Mouse (Mus musculus) myocyte (in vitro differentiated cells): ENCODE results near the gene Adgrg2. TPM values are rescaled to one million over a fixed set of nuclear protein-coding genes. Genes with fewer than 3 reads are reported as not detected.

Source experiments
- H3K27me3 ChIP-seq: one replicate; pipeline ENCODE4 v1.6.1; 2011; ENCODE audit not compliant: control insufficient read depth, insufficient read depth, insufficient read length
- H3K36me3 ChIP-seq: one replicate; pipeline ENCODE4 v1.6.1; 2011; ENCODE audit not compliant: control insufficient read depth, insufficient read depth
- H3K4me2 ChIP-seq: one replicate; pipeline ENCODE4 v1.6.1; 2011; ENCODE audit warnings: low read depth, control low read depth
- H3K4me3 ChIP-seq: one replicate; pipeline ENCODE4 v1.5.1; 2011; ENCODE audit warnings: mild to moderate bottlenecking, control low read depth, moderate library complexity
- H3K79me2 ChIP-seq: one replicate; pipeline ENCODE4 v1.6.1; 2011; ENCODE audit not compliant: control insufficient read depth, insufficient read depth
- H3ac ChIP-seq: one replicate; pipeline ENCODE4 v1.6.1; 2011; ENCODE audit not compliant: control insufficient read depth, insufficient read length
- CEBPB ChIP-seq: IDR thresholded peaks from 2 replicates; pipeline ENCODE4 v1.6.1; 2011; ENCODE audit warnings: mild to moderate bottlenecking, moderate library complexity; ENCODE audit not compliant: poor library complexity, insufficient read depth, severe bottlenecking
- E2F4 ChIP-seq: IDR thresholded peaks from one replicate; pipeline ENCODE4 v1.6.1; 2011; ENCODE audit warnings: mild to moderate bottlenecking, control low read depth, moderate library complexity; ENCODE audit not compliant: insufficient read depth
- MAX ChIP-seq: IDR thresholded peaks from one replicate; pipeline ENCODE4 v1.6.1; 2011; ENCODE audit warnings: low read depth, mild to moderate bottlenecking, control low read depth
- MYOD1 ChIP-seq, 3 experiments: IDR thresholded peaks; one replicate each; pipeline ENCODE4 v1.6.1; 2011; ENCODE audit warnings: control low read depth in 2 of 3, low read depth in 2 of 3, mild to moderate bottlenecking in 2 of 3, moderate library complexity in 1 of 3; ENCODE audit not compliant: insufficient read length in 2 of 3, control insufficient read depth in 1 of 3
- MYOG ChIP-seq, 3 experiments: IDR thresholded peaks; one replicate each; pipeline ENCODE4 v1.6.1; 2011; ENCODE audit warnings: control low read depth in 2 of 3, low read depth in 2 of 3, mild to moderate bottlenecking in 2 of 3; ENCODE audit not compliant: insufficient read length in 2 of 3, control insufficient read depth in 1 of 3, insufficient read depth in 1 of 3
- POLR2A ChIP-seq: IDR thresholded peaks from one replicate; pipeline ENCODE4 v1.6.1; 2011; ENCODE audit warnings: low read depth, mild to moderate bottlenecking, control low read depth, moderate library complexity; ENCODE audit not compliant: insufficient read length
- POLR2AphosphoS2 ChIP-seq: IDR thresholded peaks from one replicate; pipeline ENCODE4 v1.6.1; 2011; ENCODE audit warnings: low read depth, control low read depth; ENCODE audit not compliant: insufficient read length
- REST ChIP-seq: IDR thresholded peaks from one replicate; pipeline ENCODE4 v1.6.1; 2011; ENCODE audit warnings: mild to moderate bottlenecking, control low read depth, moderate library complexity; ENCODE audit not compliant: insufficient read depth, insufficient read length
- SRF ChIP-seq: IDR thresholded peaks from one replicate; pipeline ENCODE4 v1.6.1; 2011; ENCODE audit warnings: low read depth; ENCODE audit not compliant: control insufficient read depth, insufficient read length
- TCF12 ChIP-seq: IDR thresholded peaks from one replicate; pipeline ENCODE4 v1.6.1; 2011; ENCODE audit warnings: mild to moderate bottlenecking, control low read depth; ENCODE audit not compliant: poor library complexity, insufficient read depth, severe bottlenecking
- TCF3 ChIP-seq: IDR thresholded peaks from one replicate; pipeline ENCODE4 v1.6.1; 2011; ENCODE audit warnings: low read depth, control low read depth; ENCODE audit not compliant: insufficient read length
- USF1 ChIP-seq: IDR thresholded peaks from one replicate; pipeline ENCODE4 v1.6.1; 2011; ENCODE audit warnings: low read depth, mild to moderate bottlenecking, control low read depth, moderate library complexity
- polyA plus RNA-seq: library from polyadenylated mRNA; unstranded; fragments of >200 nt; fragmentation: generic; extraction: Trizol; gene quantifications from one replicate; pipeline ENCODE4 v1.2.1, GENCODE M21; 2012; ENCODE audit warnings: missing spikeins

Adgrg2 gene
- polyA plus RNA-seq, 1 experiment = 1.7 TPM

GRCm38 (mm10) chrX:160471257-160471786 is 80.8 kb downstream of the Adgrg2 start:
- no peak overlapping the region for H3K4me2 ChIP-seq
- TF ChIP-seq POLR2AphosphoS2 (no peak), MYOD1 (IDR thresholded peaks at IDR 0.05; ENCODE audit: control insufficient read depth in 1 of 3, insufficient read length in 2 of 3, low read depth in 2 of 3) (no peak), E2F4 (no peak), USF1 (no peak), TCF12 (no peak), SRF (no peak), CEBPB (no peak), MYOG (IDR thresholded peaks at IDR 0.05; ENCODE audit: control insufficient read depth in 1 of 3, insufficient read depth in 1 of 3, insufficient read length in 2 of 3, low read depth in 2 of 3) (no peak), REST (no peak), MAX (no peak), POLR2A (no peak), TCF3 (no peak)
- no peak overlapping the region for H3K4me3 ChIP-seq
- no peaks in the 10 kb centered on the region for H3K27me3 ChIP-seq
- no peaks in the 10 kb centered on the region for H3K36me3 ChIP-seq
- H3ac ChIP-seq = no peak overlapping the region
- no peaks in the 10 kb centered on the region for H3K79me2 ChIP-seq

- no peaks in the 10 kb centered on the region for H3K27me3 ChIP-seq
- H3K79me2 ChIP-seq = no peaks in the 10 kb centered on the region
- no peak for TF ChIP-seq MYOG (IDR thresholded peaks at IDR 0.05; ENCODE audit: control insufficient read depth in 1 of 3, insufficient read depth in 1 of 3, insufficient read length in 2 of 3, low read depth in 2 of 3)
- no peak for TF ChIP-seq MYOD1 (IDR thresholded peaks at IDR 0.05; ENCODE audit: control insufficient read depth in 1 of 3, insufficient read length in 2 of 3, low read depth in 2 of 3)
- no peak for TF ChIP-seq MAX
- TF ChIP-seq POLR2AphosphoS2 = no peak
- TF ChIP-seq TCF3 = no peak
- TF ChIP-seq USF1 = no peak
- TF ChIP-seq POLR2A = no peak
- no peak for TF ChIP-seq CEBPB
- TF ChIP-seq TCF12 = no peak
- TF ChIP-seq REST = no peak
- TF ChIP-seq SRF = no peak
- TF ChIP-seq E2F4 = no peak
- no peaks in the 10 kb centered on the region for H3K36me3 ChIP-seq
- H3ac ChIP-seq = no peak overlapping the region
- H3K4me2 ChIP-seq = no peak overlapping the region
- no peak overlapping the region for H3K4me3 ChIP-seq
Observed at GRCm38 (mm10) chrX:160489784-160490183, 99.3 kb downstream of the Adgrg2 start.

GRCm38 (mm10) chrX:160494333-160494732 is 103.8 kb downstream of the Adgrg2 start:
- H3K36me3 ChIP-seq = no peaks in the 10 kb centered on the region
- no peaks in the 10 kb centered on the region for H3K79me2 ChIP-seq
- no peak overlapping the region for H3K4me2 ChIP-seq
- no peak for TF ChIP-seq CEBPB
- no peak overlapping the region for H3ac ChIP-seq
- H3K27me3 ChIP-seq = no peaks in the 10 kb centered on the region
- no peak overlapping the region for H3K4me3 ChIP-seq

GRCm38 (mm10) chrX:160494921-160495320 is 104.4 kb downstream of the Adgrg2 start:
- Histone ChIP-seq H3K27me3 (no peaks in the 10 kb centered on the region), H3ac (no peak overlapping the region), H3K79me2 (no peaks in the 10 kb centered on the region), H3K4me2 (peak overlapping the region; percentile 30), H3K36me3 (no peaks in the 10 kb centered on the region), H3K4me3 (no peak overlapping the region)
- TF ChIP-seq TCF3 = peak; percentile 47
- peak; percentile 31 for TF ChIP-seq TCF12
- no peak for TF ChIP-seq SRF
- peak in 2 of 3 experiments; percentile 60 to 82 for TF ChIP-seq MYOD1 (IDR thresholded peaks at IDR 0.05; ENCODE audit: control insufficient read depth in 1 of 3, insufficient read length in 2 of 3, low read depth in 2 of 3)
- TF ChIP-seq MYOG (IDR thresholded peaks at IDR 0.05; ENCODE audit: control insufficient read depth in 1 of 3, insufficient read depth in 1 of 3, insufficient read length in 2 of 3, low read depth in 2 of 3) = peak; percentile 42 to 80 (median 42)
- no peak for TF ChIP-seq E2F4

GRCm38 (mm10) chrX:160496473-160496872 is 106.0 kb downstream of the Adgrg2 start:
- H3K27me3 ChIP-seq = no peaks in the 10 kb centered on the region
- no peaks in the 10 kb centered on the region for H3K79me2 ChIP-seq
- H3ac ChIP-seq = no peak overlapping the region
- H3K4me3 ChIP-seq = no peak overlapping the region
- no peak overlapping the region for H3K4me2 ChIP-seq
- TF ChIP-seq TCF3 (no peak), MYOG (IDR thresholded peaks at IDR 0.05; ENCODE audit: control insufficient read depth in 1 of 3, insufficient read depth in 1 of 3, insufficient read length in 2 of 3, low read depth in 2 of 3) (no peak), MYOD1 (IDR thresholded peaks at IDR 0.05; ENCODE audit: control insufficient read depth in 1 of 3, insufficient read length in 2 of 3, low read depth in 2 of 3) (no peak), REST (no peak), E2F4 (no peak), POLR2A (no peak), POLR2AphosphoS2 (no peak), USF1 (no peak), SRF (no peak), TCF12 (no peak), MAX (no peak), CEBPB (no peak)
- H3K36me3 ChIP-seq = no peaks in the 10 kb centered on the region
